9 mouse cellular contexts compared by ENCODE assay signal in the genomic region with DNA sequence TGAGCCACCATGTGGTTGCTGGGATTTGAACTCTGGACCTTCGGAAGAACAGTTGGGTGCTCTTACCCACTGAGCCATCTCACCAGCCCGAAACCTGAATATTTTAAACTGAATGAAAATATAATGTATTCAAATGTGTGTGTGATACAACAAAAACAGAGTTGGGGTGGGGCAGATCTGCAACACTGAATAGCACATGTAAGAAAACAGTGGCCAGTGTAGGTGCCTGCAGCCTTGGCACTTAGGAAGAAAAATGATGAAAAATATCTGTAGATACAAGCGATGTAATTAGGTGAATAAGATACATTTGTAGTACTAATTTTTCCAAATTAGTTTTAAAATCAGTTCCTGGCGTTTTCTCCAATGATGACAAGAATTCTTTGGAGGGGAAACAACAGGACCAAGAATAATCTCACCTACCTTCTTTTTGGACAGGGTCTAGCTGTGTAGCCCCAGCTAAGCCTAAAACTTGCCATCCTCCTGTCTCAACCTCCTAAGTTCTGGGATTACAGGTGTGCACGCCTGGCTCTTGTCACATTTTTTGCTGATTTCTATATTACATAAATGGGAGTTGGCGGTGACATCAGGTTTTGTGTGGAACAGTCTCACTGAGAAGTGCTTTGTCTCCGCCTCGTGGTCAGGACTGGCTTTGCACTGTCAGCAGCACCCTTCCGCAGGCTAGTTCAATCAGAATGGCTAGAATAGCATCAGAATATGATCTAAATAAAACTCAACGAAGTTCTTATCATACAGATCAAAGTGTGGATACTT. TPM values are rescaled to one million over a fixed set of nuclear protein-coding genes. Genes with fewer than 3 reads are reported as not detected.
DNase-seq lines count a peak whose midpoint lies in the region; ATAC-seq lines count a peak whose summit lies in the region.
"Had no signal": no experiment of that assay in that cellular context is flagged by ENCODE, and none has a peak within 500 bp of the region (broad histone marks: within the 10 kb centered on the region; RNA-seq: fewer than 3 reads in every experiment).

No protein-coding gene starts in this region.

- peak; percentile 49; the same call in 1 of the 2 replicates for ATAC-seq in forebrain, embryonic 11.5 days (replicated peaks; ENCODE audit: low FRiP score)
- peak; percentile 64 for ATAC-seq in neutrophil, adult 5-6 weeks (ENCODE audit: extremely low read depth, insufficient number of reproducible peaks, low FRiP score, poor library complexity, severe bottlenecking)

- intact Hi-C loops in heart, postnatal 14 days (cut with DNase I): loop anchor here (1.0 kb wide), 1 partner anchor 215 kb away; no protein-coding TSS in a partner anchor

- no peak overlapping the region for H3K4me2 ChIP-seq in forebrain, embryonic 11.5 days (ENCODE audit: low read depth, low read length, severe bottlenecking)

- peak; percentile 29 to 56 for DNase-seq in CD8-positive naive resting alpha-beta T cell, adult 2 months (ENCODE audit: low read depth in 2 of 2, low spot score in 2 of 2)
- DNase-seq in brain, embryonic 18.5 days (ENCODE audit: low read depth, low spot score): peak; percentile 56
- peak; percentile 83 for DNase-seq in forebrain, embryonic 11.5 days (ENCODE audit: low spot score)
- peak; percentile 92 to 96 for DNase-seq in heart, postnatal 14 days
- peak; percentile 92 for DNase-seq in layer of hippocampus, adult 11-12 months (ENCODE audit: low spot score)
- peak; percentile 87 to 91 for DNase-seq in lung, adult 18-20 months
- DNase-seq in testis, postnatal 14 days (ENCODE audit: low spot score): peak; percentile 62

- H3K27me3 ChIP-seq in forebrain, embryonic 11.5 days (ENCODE audit: control insufficient read depth, insufficient read depth, low read length): no peaks in the 10 kb centered on the region

- no peak overlapping the region for H3K4me3 ChIP-seq in forebrain, embryonic 11.5 days (ENCODE audit: low read depth, low read length)
- H3K4me3 ChIP-seq: erythroblast, embryonic 14.5 days had no signal

- no peaks in the 10 kb centered on the region; the same call in 1 of the 2 replicates for H3K36me3 ChIP-seq in forebrain, embryonic 11.5 days (ENCODE audit: control insufficient read depth, insufficient read depth, low read length)

- H3K9ac ChIP-seq in forebrain, embryonic 11.5 days (ENCODE audit: low read length): no peak overlapping the region

- no peaks in the 10 kb centered on the region for H3K9me3 ChIP-seq in forebrain, embryonic 11.5 days (ENCODE audit: control insufficient read depth, low read length)

- no peaks in the 10 kb centered on the region for H3K4me1 ChIP-seq in forebrain, embryonic 11.5 days (replicated peaks; ENCODE audit: control insufficient read depth, insufficient read depth, low read length)

- WGBS in forebrain, embryonic 11.5 days: 34% methylated on average over 10 of the region's 10 CpGs

- no peak overlapping the region for H3K27ac ChIP-seq in forebrain, embryonic 11.5 days (ENCODE audit: low read depth, low read length)

RNA-seq across cellular contexts. Expression of gene Cpeb3, which starts 57.1 kb away (rescaled TPM):
- polyA plus RNA-seq in forebrain, embryonic 11.5 days (2014; fragmentation: Nextera tagmentation; extraction: Ambion mirVana): 1.6 and 2.4 TPM in 2 replicates
- total RNA-seq in heart, postnatal 14 days (2021): 10 to 100 TPM; 62.6 to 76.8 TPM
- total RNA-seq in neutrophil, adult 5-6 weeks (2017): 1.4 and 1.7 TPM in 2 replicates

RNA-seq across cellular contexts. Expression of gene March5, which starts 58.2 kb away (rescaled TPM):
- polyA plus RNA-seq in forebrain, embryonic 11.5 days (2014; fragmentation: Nextera tagmentation; extraction: Ambion mirVana): 146 and 165 TPM in 2 replicates
- 10 to 100 TPM; 83.4 to 84.3 TPM for total RNA-seq in heart, postnatal 14 days (2021)
- total RNA-seq in neutrophil, adult 5-6 weeks (2017): 60.3 and 63.1 TPM in 2 replicates

Comparison
In these comparisons a context has a peak if more than half of its experiments do, and no peak if none do; other contexts are left out.
1. DNase-seq: peak in every context shown above with its lines; median percentile 94 in heart, postnatal 14 days; 92 in layer of hippocampus, adult 11-12 months; 89 in lung, adult 18-20 months; 83 in forebrain, embryonic 11.5 days; 62 in testis, postnatal 14 days; 56 in brain, embryonic 18.5 days; 42 in CD8-positive naive resting alpha-beta T cell, adult 2 months.
2. RNA of gene Cpeb3, which starts 57.1 kb away (total RNA-seq): 62.6 to 76.8 TPM in heart, postnatal 14 days; 1.4 to 1.7 TPM in neutrophil, adult 5-6 weeks; every median in the first group is over 10 times any median in the second.